In genomic region chr15:17088644-17089228, GRCm38 (mm10) we compare ENCODE assay signal across 16 mouse cellular contexts.
"Had no signal": no experiment of that assay in that cellular context is flagged by ENCODE, and none has a peak within 500 bp of the region (broad histone marks: within the 10 kb centered on the region; RNA-seq: fewer than 3 reads in every experiment).

No protein-coding gene starts in this region.

- H3K27ac ChIP-seq: midbrain, embryonic 10.5 days; midbrain, embryonic 12.5 days; neural tube, embryonic 13.5 days; neural tube, embryonic 15.5 days; stomach, embryonic 15.5 days; stomach, postnatal 0 days had no signal

- H3K4me3 ChIP-seq: midbrain, embryonic 10.5 days; midbrain, embryonic 12.5 days; myocyte; neural tube, embryonic 13.5 days; neural tube, embryonic 15.5 days; stomach, embryonic 15.5 days had no signal

- H3K4me1 ChIP-seq: midbrain, embryonic 10.5 days; midbrain, embryonic 12.5 days; neural tube, embryonic 13.5 days; neural tube, embryonic 15.5 days; stomach, embryonic 15.5 days had no signal

- DNase-seq: lung, adult 18-20 months; lung, embryonic 14.5 days; lung, postnatal 10 days; lung, postnatal 4 days; midbrain, embryonic 14.5 days; right cerebral cortex, postnatal 14 days; thymus, postnatal 14 days; thymus, postnatal 36 days had no signal

- H3K4me2 ChIP-seq: lung, embryonic 14.5 days; midbrain, embryonic 12.5 days; neural tube, embryonic 13.5 days; neural tube, embryonic 15.5 days; stomach, embryonic 15.5 days had no signal

- H3K27me3 ChIP-seq: midbrain, embryonic 12.5 days; neural tube, embryonic 13.5 days; neural tube, embryonic 15.5 days; stomach, embryonic 15.5 days had no signal

- H3K9me3 ChIP-seq: midbrain, embryonic 10.5 days; midbrain, embryonic 12.5 days; neural tube, embryonic 13.5 days; neural tube, embryonic 15.5 days; stomach, embryonic 15.5 days had no signal

- H3K9ac ChIP-seq: lung, embryonic 14.5 days; midbrain, embryonic 12.5 days; neural tube, embryonic 13.5 days; neural tube, embryonic 15.5 days; stomach, embryonic 15.5 days had no signal

- ATAC-seq: midbrain, embryonic 16.5 days had no signal

- H3K36me3 ChIP-seq: midbrain, embryonic 10.5 days; midbrain, embryonic 12.5 days; neural tube, embryonic 13.5 days; neural tube, embryonic 15.5 days; stomach, embryonic 15.5 days had no signal
